Mouse (Mus musculus) ES-Bruce4 (cell line): ENCODE data around the gene Cfap44.

Experiments
- CTCF ChIP-seq: IDR thresholded peaks from one replicate; pipeline ENCODE4 v1.8.1; 2011; ENCODE audit warnings: low read depth, low read length
- POLR2A ChIP-seq: IDR thresholded peaks from one replicate; pipeline ENCODE4 v1.8.1; 2011; ENCODE audit warnings: low read length; ENCODE audit not compliant: insufficient read depth

GRCm38 (mm10) chr16:44527218-44527905, 132.8 kb downstream of the Cfap44 start:
- TF ChIP-seq CTCF = no peak
- no peak for TF ChIP-seq POLR2A
